Mouse (Mus musculus) telencephalon, adult 2 months (tissue): ENCODE measurements around the gene Wdr25.
"Not testable (repeated sequence)": the region's sequence is repeated elsewhere in the genome, so short reads cannot be mapped to it uniquely, and the experiment has no call there.

ENCODE experiments used
- DNase-seq: peaks from one replicate; pipeline ENCODE4 v3.0.0-alpha.2; 2011; ENCODE audit warnings: low read depth, low spot score

Gene Wdr25

DNA sequence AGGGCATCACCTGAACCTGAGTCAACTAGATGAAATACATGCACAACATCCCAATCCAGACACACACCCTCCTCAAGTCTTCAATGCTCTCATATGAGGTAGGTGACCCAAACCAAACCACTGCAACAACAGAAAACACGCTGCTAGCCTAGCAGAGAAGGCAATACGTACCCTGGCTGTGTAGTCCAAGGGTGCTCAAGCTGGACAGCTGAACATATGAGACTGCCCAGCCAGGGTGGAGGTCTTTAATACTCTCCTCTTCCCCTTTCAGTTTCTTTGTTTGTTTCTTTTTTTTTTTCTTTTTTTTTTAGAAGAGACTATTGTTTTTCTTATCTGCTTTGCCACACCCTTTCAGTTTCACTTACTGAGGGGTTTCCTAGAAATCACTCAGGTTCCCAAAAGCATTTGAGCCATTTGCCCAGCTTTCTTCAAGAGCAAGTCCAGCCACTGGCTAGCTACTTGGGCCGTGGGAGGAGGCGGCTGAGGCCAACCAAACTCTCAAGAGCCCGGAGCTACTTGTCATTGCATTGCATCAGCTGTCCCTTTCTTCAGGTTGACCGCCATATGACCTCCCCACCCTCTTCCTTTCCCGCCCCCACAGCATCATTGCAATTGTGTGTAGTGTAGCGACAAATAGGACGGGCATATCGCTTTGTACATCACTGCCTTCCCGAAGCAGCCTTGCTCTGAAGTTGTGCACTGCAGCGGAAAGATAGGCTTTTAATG is at the start of gene Wdr25:
TSS of gene Wdr25 (plus strand) at position 643 of the 726 bp plus-strand sequence.
- no peak for DNase-seq

GRCm38 (mm10) chr12:108848033-108848432 is 45.4 kb upstream of the Wdr25 start:
- DNase-seq, result not testable (repeated sequence)

GRCm38 (mm10) chr12:108849488-108850022 is 43.9 kb upstream of the Wdr25 start:
- DNase-seq, result no peak

GRCm38 (mm10) chr12:108850129-108850528 is 43.3 kb upstream of the Wdr25 start:
- DNase-seq, result no peak

DNA sequence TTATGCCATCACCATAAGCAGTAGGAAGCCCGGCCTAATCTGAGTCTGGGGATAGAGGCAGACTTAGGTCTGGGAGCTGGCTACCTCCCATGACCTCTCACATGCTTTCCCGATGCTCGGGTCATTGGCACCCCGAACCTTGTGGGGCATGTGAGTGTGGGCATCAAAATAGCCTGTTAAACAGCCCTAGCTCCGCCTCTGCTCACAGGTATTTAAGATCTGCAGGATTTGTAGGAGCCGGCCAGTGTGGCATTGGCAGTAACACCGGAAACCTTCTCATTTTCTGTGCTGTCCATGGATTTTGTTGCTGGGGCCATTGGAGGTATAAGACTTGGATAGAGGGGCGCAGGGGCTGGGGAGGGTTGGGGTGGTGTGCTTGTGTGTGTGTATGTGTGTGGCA is 42.5 kb upstream of the Wdr25 start:
- no peak for DNase-seq

GRCm38 (mm10) chr12:108852822-108853221 is 40.6 kb upstream of the Wdr25 start:
- no peak for DNase-seq

DNA sequence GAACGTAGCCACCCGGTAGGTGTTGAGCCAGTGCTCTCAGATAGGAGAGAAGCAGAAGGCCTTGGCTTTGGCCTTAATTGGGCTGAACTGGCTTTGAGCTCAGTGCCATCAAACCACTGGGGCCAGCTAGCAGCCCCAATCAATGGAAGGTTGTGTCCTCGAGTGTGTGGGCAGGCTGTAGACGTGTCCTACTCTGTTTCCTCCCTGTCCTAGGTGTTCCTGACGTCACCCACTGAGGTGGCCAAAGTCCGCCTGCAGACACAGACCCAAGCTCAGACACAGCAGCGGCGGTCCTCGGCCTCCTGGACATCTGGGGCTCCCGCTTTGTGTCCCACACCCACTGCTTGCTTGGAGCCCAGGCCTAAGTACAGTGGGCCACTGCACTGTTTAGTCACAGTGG is 38.4 kb upstream of the Wdr25 start:
- DNase-seq, result no peak

- no peak for DNase-seq
Measured at GRCm38 (mm10) chr12:108856186-108856585, 37.2 kb upstream of the Wdr25 start.

- no peak for DNase-seq
Measured at GRCm38 (mm10) chr12:108857109-108857508, 36.3 kb upstream of the Wdr25 start.

- DNase-seq, result no peak
Measured at GRCm38 (mm10) chr12:108857589-108858184, 35.7 kb upstream of the Wdr25 start.

DNA sequence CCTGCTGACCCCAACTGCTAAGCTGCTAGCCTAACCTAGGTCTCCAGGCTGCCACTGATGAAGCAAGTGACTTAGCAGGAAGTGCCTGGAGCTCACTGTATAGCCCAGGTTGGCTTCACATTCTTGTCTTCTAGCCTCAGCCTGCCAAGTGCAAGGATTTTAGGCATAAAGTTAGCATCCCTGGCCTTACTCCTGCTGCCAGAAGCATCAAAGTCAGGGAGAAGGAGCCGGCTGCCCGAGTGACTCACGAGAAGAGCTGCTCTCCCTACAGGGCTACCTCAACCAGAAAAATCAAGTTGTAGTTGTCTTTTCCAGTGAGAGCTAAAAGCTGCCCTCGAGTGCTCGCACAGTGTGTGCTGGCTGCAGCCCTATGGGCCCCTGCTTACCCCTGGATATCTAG is 34.9 kb upstream of the Wdr25 start:
- DNase-seq, result no peak

GRCm38 (mm10) chr12:108865007-108865494 is 28.4 kb upstream of the Wdr25 start:
- no peak for DNase-seq

DNA sequence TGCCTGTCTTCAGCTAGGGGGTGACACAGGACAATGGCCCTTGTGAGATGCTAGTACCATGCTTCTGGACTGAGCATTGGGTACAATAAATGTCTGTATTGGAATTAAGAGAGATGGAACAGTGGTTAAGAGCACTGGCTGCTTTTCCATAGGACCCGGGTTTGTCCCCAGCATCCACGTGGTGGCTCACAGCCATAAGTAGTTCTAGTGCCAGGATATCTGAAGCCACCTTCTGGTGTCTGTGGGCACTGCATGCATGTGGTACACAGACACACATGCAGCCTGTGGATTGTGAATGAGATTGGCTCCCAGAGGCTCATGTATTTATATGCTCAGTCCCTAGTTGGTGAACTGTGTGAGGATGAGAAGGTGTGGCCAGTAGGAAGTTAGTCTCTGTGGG is 23.9 kb upstream of the Wdr25 start:
- no peak for DNase-seq

GRCm38 (mm10) chr12:108873122-108873521 is 20.3 kb upstream of the Wdr25 start:
- DNase-seq, result no peak

- DNase-seq, result no peak
Measured at GRCm38 (mm10) chr12:108879138-108879537, 14.3 kb upstream of the Wdr25 start.

GRCm38 (mm10) chr12:108880606-108881005 is 12.8 kb upstream of the Wdr25 start:
- no peak for DNase-seq

- DNase-seq, result no peak
Measured at GRCm38 (mm10) chr12:108881192-108881591, 12.2 kb upstream of the Wdr25 start.

DNA sequence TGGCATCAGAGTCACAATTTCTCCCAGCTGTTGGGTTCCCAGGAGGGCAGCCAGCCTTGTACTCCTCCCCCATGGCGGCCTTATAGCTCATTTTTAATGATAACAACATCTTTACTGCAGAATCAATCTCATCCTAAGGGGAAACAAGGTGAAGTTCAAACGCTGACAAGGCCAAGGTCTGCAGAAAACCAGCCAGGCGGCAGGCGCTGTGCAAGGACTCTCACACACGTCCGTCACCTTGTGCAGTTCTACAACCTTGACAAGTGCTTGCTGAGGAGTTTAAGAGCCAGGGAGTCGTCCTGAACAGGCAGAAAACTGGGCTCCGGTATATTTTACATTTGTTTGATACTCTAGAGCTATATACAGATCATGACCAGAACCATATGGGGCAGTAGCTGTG is 10.7 kb upstream of the Wdr25 start:
- DNase-seq, result no peak

DNA sequence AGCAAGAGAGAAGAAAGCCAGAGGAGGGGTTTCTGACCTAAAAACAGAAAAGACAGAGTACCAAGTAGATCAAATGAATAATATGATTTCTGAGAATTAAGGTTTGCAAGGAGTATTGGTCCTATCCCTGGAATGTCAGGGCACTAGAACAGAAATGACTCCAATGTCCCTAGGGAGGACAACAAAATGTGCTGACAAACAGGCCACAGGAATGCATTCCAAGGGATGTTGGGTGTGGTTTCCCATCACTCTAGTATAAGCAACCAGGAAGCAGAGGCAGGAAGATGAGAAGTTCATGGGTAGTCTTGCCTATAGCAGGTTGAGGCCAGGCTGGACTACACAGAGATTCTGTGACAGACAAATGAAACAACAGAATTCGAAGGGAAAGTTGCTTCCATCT is 7.5 kb upstream of the Wdr25 start:
- DNase-seq, result no peak

DNA sequence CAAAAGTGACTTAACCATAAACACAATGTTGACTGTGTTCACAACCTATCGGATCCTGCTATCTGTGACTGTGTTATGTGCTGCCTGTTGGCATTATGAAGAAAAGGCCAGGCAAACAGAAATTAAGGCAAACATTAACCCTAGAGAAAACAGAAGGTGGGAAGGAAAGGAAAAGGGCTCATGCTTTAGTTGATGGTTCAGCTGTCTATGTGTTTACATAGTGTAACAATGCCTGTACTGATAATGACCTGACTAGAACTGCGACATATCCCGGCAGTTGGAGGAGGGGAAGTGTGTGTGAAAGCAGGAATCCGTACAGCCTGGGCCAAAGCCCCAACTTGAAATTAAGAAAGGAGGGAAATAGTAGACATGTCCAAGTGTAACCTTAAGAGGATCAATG is 6.4 kb upstream of the Wdr25 start:
- no peak for DNase-seq

GRCm38 (mm10) chr12:108888632-108889031 is 4.8 kb upstream of the Wdr25 start:
- no peak for DNase-seq

GRCm38 (mm10) chr12:108893715-108894431 is 442 bp downstream of the Wdr25 start, which contains the start of gene Wars:
Gene Wars (minus strand): TSS chr12:108894174.
- peak; percentile 97 for DNase-seq
